14 mouse cellular contexts compared by ENCODE assay signal in genomic region chr17:16157711-16158110, GRCm38 (mm10).
DNase-seq lines count a peak whose midpoint lies in the region; ATAC-seq and TF ChIP-seq lines count a peak whose summit lies in the region.
"Had no signal": no experiment of that assay in that cellular context is flagged by ENCODE, and none has a peak within 500 bp of the region (broad histone marks: within the 10 kb centered on the region; RNA-seq: fewer than 3 reads in every experiment).

No protein-coding gene starts in this region.

- no peak overlapping the region for H3K4me2 ChIP-seq in kidney, embryonic 15.5 days
- no peak overlapping the region for H3K4me2 ChIP-seq in embryonic facial prominence, embryonic 14.5 days (ENCODE audit: low read depth, low read length)
- no peak overlapping the region for H3K4me2 ChIP-seq in midbrain, embryonic 12.5 days (replicated peaks)
- H3K4me2 ChIP-seq: liver, embryonic 15.5 days had no signal

- ATAC-seq in kidney, embryonic 15.5 days (replicated peaks; ENCODE audit: low FRiP score) = peak; percentile 77
- ATAC-seq in embryonic facial prominence, embryonic 14.5 days (ENCODE audit: low read depth) = peak; percentile 78; the same call in 1 of the 2 replicates
- ATAC-seq in midbrain, embryonic 12.5 days (ENCODE audit: low FRiP score, low read depth) = peak; percentile 56; the same call in 1 of the 2 replicates
- ATAC-seq: CD4-positive, CD25-positive, alpha-beta regulatory T cell, adult 4 months had no signal

- DNase-seq in kidney, postnatal 14 days = no peak
- DNase-seq in brain, embryonic 14.5 days (ENCODE audit: low read depth) = peak; percentile 42
- peak; percentile 88 for DNase-seq in embryonic facial prominence, embryonic 14.5 days (ENCODE audit: low spot score)
- no peak for DNase-seq in adrenal gland, adult 8-10 months
- DNase-seq in Muller cell, postnatal 12 days (ENCODE audit: inconsistent ontology term) = no peak
- no peak for DNase-seq in thymus, postnatal 14 days
- DNase-seq: cerebellum, adult 8-10 months; gastrocnemius, postnatal 25 days; kidney, adult 8-10 months; thymus, postnatal 25 days had no signal

- WGBS in kidney, embryonic 15.5 days = 45% methylated on average over 6 of the region's 6 CpGs
- 22% methylated on average over 6 of the region's 6 CpGs for WGBS in embryonic facial prominence, embryonic 14.5 days
- WGBS in midbrain, embryonic 12.5 days = 29% methylated on average over 6 of the region's 6 CpGs

- TF ChIP-seq POLR2A in brain, embryonic 14.5 days (IDR thresholded peaks at IDR 0.05; ENCODE audit: borderline replicate concordance, extremely low read depth, insufficient read depth, insufficient read length, poor library complexity, severe bottlenecking) = no peak

- H3K4me3 ChIP-seq in kidney, embryonic 15.5 days (replicated peaks) = no peak overlapping the region
- H3K4me3 ChIP-seq in embryonic facial prominence, embryonic 14.5 days (ENCODE audit: low read depth, low read length) = no peak overlapping the region
- no peak overlapping the region for H3K4me3 ChIP-seq in midbrain, embryonic 12.5 days
- H3K4me3 ChIP-seq: liver, embryonic 15.5 days had no signal

- no peak overlapping the region for H3K9ac ChIP-seq in kidney, embryonic 15.5 days
- no peak overlapping the region for H3K9ac ChIP-seq in embryonic facial prominence, embryonic 14.5 days (ENCODE audit: low read depth, low read length)
- no peak overlapping the region for H3K9ac ChIP-seq in midbrain, embryonic 12.5 days (replicated peaks)
- H3K9ac ChIP-seq: liver, embryonic 15.5 days had no signal

- H3K36me3 ChIP-seq in kidney, embryonic 15.5 days = no peaks in the 10 kb centered on the region
- no peaks in the 10 kb centered on the region for H3K36me3 ChIP-seq in embryonic facial prominence, embryonic 14.5 days (ENCODE audit: control insufficient read depth, insufficient read depth, low read length)
- H3K36me3 ChIP-seq in midbrain, embryonic 12.5 days = no peaks in the 10 kb centered on the region
- H3K36me3 ChIP-seq: liver, embryonic 15.5 days had no signal

- no peak overlapping the region for H3K27ac ChIP-seq in kidney, embryonic 15.5 days
- peak overlapping the region; percentile 44; the same call in 1 of the 2 replicates for H3K27ac ChIP-seq in embryonic facial prominence, embryonic 14.5 days (replicated peaks; ENCODE audit: low read depth, low read length)
- no peak overlapping the region for H3K27ac ChIP-seq in midbrain, embryonic 12.5 days (replicated peaks)
- H3K27ac ChIP-seq: liver, embryonic 15.5 days had no signal

- no peaks in the 10 kb centered on the region for H3K4me1 ChIP-seq in kidney, embryonic 15.5 days
- 0 out of 2 replicates have a peak, but pooled peaks cover 7% of the 10 kb centered on the region for H3K4me1 ChIP-seq in embryonic facial prominence, embryonic 14.5 days (ENCODE audit: control insufficient read depth, insufficient read depth, low read length)
- no peaks in the 10 kb centered on the region for H3K4me1 ChIP-seq in midbrain, embryonic 12.5 days
- H3K4me1 ChIP-seq: liver, embryonic 15.5 days had no signal

- no peaks in the 10 kb centered on the region for H3K9me3 ChIP-seq in kidney, embryonic 15.5 days (replicated peaks)
- H3K9me3 ChIP-seq in embryonic facial prominence, embryonic 14.5 days (ENCODE audit: control insufficient read depth, low read length) = no peaks in the 10 kb centered on the region
- H3K9me3 ChIP-seq in midbrain, embryonic 12.5 days = no peaks in the 10 kb centered on the region
- H3K9me3 ChIP-seq: liver, embryonic 15.5 days had no signal

- TF ChIP-seq CTCF in brain, embryonic 14.5 days (IDR thresholded peaks at IDR 0.05; ENCODE audit: borderline replicate concordance, extremely low read depth, insufficient read depth, insufficient read length) = no peak

- no peaks in the 10 kb centered on the region for H3K27me3 ChIP-seq in kidney, embryonic 15.5 days
- H3K27me3 ChIP-seq in embryonic facial prominence, embryonic 14.5 days (replicated peaks; ENCODE audit: control insufficient read depth, insufficient read depth, low read length) = no peaks in the 10 kb centered on the region
- no peaks in the 10 kb centered on the region for H3K27me3 ChIP-seq in midbrain, embryonic 12.5 days
- H3K27me3 ChIP-seq: liver, embryonic 15.5 days had no signal

Comparison
In these comparisons a context has a peak if more than half of its experiments do, and no peak if none do; other contexts are left out.
1. DNase-seq: peak in brain, embryonic 14.5 days (single experiment) and embryonic facial prominence, embryonic 14.5 days (single experiment); none in kidney, postnatal 14 days (single experiment), adrenal gland, adult 8-10 months (single experiment), Muller cell, postnatal 12 days (single experiment) and thymus, postnatal 14 days (single experiment).
2. Peak in every context shown above with its lines, with median percentiles within 50 percentile points of each other: ATAC-seq.